Mouse (Mus musculus): Measurements from ENCODE around the gene Bckdhb. TPM values are rescaled to one million over a fixed set of nuclear protein-coding genes. Genes with fewer than 3 reads are reported as not detected.

Bckdhb gene
- total and polyA plus RNA-seq, 3 experiments: 58.2 to 118 (median 97.5) TPM

- Histone ChIP-seq H3K27me3 (ENCODE audit: control insufficient read depth, insufficient read depth, low read length) (no peaks in the 10 kb centered on the region), H3K36me3 (ENCODE audit: control insufficient read depth, insufficient read depth, low read length) (no peaks in the 10 kb centered on the region), H3K9ac (ENCODE audit: low read depth, low read length) (no peak overlapping the region), H3K79me2 (replicated peaks; ENCODE audit: control insufficient read depth, insufficient read depth, low read length) (no peaks in the 10 kb centered on the region), H3K27ac (no peak overlapping the region), H3K4me3 (no peak overlapping the region), H3K4me1 (ENCODE audit: control insufficient read depth, insufficient read depth, low read length) (no peaks in the 10 kb centered on the region)
- intact Hi-C loops (cut with DNase I): no loop called here
- no peak for DNase-seq
- 75% methylated on average over 4 of the region's 4 CpGs for WGBS
- TF ChIP-seq CTCF (IDR thresholded peaks at IDR 0.05) (no peak), EP300 (IDR thresholded peaks at IDR 0.05; ENCODE audit: insufficient read depth, low read depth, low read length) (no peak), POLR2A (IDR thresholded peaks at IDR 0.05; ENCODE audit: insufficient read depth, low read depth, low read length) (no peak)
Observed at GRCm38 (mm10) chr9:84041631-84042277, 116.8 kb downstream of the Bckdhb start.

- Histone ChIP-seq H3K79me2 (replicated peaks; ENCODE audit: control insufficient read depth, insufficient read depth, low read length) (no peaks in the 10 kb centered on the region), H3K27me3 (ENCODE audit: control insufficient read depth, insufficient read depth, low read length) (no peaks in the 10 kb centered on the region), H3K27ac (no peak overlapping the region), H3K36me3 (ENCODE audit: control insufficient read depth, insufficient read depth, low read length) (no peaks in the 10 kb centered on the region), H3K4me1 (ENCODE audit: control insufficient read depth, insufficient read depth, low read length) (no peaks in the 10 kb centered on the region), H3K9ac (ENCODE audit: low read depth, low read length) (no peak overlapping the region), H3K4me3 (no peak overlapping the region)
- no peak for DNase-seq
- WGBS: 74% methylated on average over 3 of the region's 3 CpGs
- no peak for TF ChIP-seq EP300 (IDR thresholded peaks at IDR 0.05; ENCODE audit: insufficient read depth, low read depth, low read length)
- TF ChIP-seq POLR2A (IDR thresholded peaks at IDR 0.05; ENCODE audit: insufficient read depth, low read depth, low read length): no peak
- no peak for TF ChIP-seq CTCF (IDR thresholded peaks at IDR 0.05)
- intact Hi-C loops (cut with DNase I): no loop called here
Observed at GRCm38 (mm10) chr9:84042539-84042938, 117.6 kb downstream of the Bckdhb start.

- WGBS: 90% methylated on average over 6 of the region's 6 CpGs
- H3K27me3 ChIP-seq (ENCODE audit: control insufficient read depth, insufficient read depth, low read length): no peaks in the 10 kb centered on the region
- H3K36me3 ChIP-seq (ENCODE audit: control insufficient read depth, insufficient read depth, low read length): no peaks in the 10 kb centered on the region; the same call in 1 of the 2 replicates
- H3K9ac ChIP-seq (ENCODE audit: low read depth, low read length): no peak overlapping the region
- H3K4me3 ChIP-seq: no peak overlapping the region
- H3K27ac ChIP-seq: no peak overlapping the region
- no peaks in the 10 kb centered on the region for H3K4me1 ChIP-seq (ENCODE audit: control insufficient read depth, insufficient read depth, low read length)
- no peak for DNase-seq
- intact Hi-C loops (cut with DNase I): no loop called here
- TF ChIP-seq EP300 (IDR thresholded peaks at IDR 0.05; ENCODE audit: insufficient read depth, low read depth, low read length): no peak
- TF ChIP-seq CTCF (IDR thresholded peaks at IDR 0.05): no peak
- TF ChIP-seq POLR2A (IDR thresholded peaks at IDR 0.05; ENCODE audit: insufficient read depth, low read depth, low read length): no peak
- H3K79me2 ChIP-seq (replicated peaks; ENCODE audit: control insufficient read depth, insufficient read depth, low read length): no peaks in the 10 kb centered on the region
Observed at GRCm38 (mm10) chr9:84044136-84044535, 119.2 kb downstream of the Bckdhb start.

- no peak for DNase-seq
- no peak overlapping the region for H3K4me3 ChIP-seq
- intact Hi-C loops (cut with DNase I): no loop called here
- no peaks in the 10 kb centered on the region for H3K27me3 ChIP-seq (ENCODE audit: control insufficient read depth, insufficient read depth, low read length)
- WGBS: 91% methylated on average over 2 of the region's 2 CpGs
- no peak overlapping the region for H3K27ac ChIP-seq
- no peaks in the 10 kb centered on the region for H3K4me1 ChIP-seq (ENCODE audit: control insufficient read depth, insufficient read depth, low read length)
- no peak overlapping the region for H3K9ac ChIP-seq (ENCODE audit: low read depth, low read length)
- no peak for TF ChIP-seq POLR2A (IDR thresholded peaks at IDR 0.05; ENCODE audit: insufficient read depth, low read depth, low read length)
- no peak for TF ChIP-seq CTCF (IDR thresholded peaks at IDR 0.05)
- TF ChIP-seq EP300 (IDR thresholded peaks at IDR 0.05; ENCODE audit: insufficient read depth, low read depth, low read length): no peak
- no peaks in the 10 kb centered on the region for H3K79me2 ChIP-seq (replicated peaks; ENCODE audit: control insufficient read depth, insufficient read depth, low read length)
- no peaks in the 10 kb centered on the region; the same call in 1 of the 2 replicates for H3K36me3 ChIP-seq (ENCODE audit: control insufficient read depth, insufficient read depth, low read length)
Observed at GRCm38 (mm10) chr9:84045632-84046031, 120.7 kb downstream of the Bckdhb start.

DNA sequence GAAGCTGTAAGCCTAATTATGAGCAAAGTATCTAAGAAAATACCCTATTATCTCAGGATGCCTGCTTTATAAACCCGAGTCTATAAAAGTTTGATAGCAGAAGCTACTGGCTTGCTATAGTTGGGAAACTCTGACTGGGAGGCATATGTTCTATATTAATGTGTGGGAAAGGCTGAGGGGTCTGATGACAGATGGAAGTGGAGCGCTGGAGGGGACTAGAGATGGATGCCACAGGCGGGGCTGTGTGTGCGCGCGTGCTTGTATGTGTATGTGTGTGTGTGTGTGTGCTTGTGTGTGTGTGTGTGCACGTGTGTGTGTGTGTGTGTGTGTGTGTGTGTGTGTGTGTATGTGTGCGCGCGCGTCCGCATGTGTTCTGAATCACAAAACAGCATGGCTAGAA, 121.4 kb downstream of the Bckdhb start:
- TF ChIP-seq CTCF (IDR thresholded peaks at IDR 0.05) (no peak), POLR2A (IDR thresholded peaks at IDR 0.05; ENCODE audit: insufficient read depth, low read depth, low read length) (no peak), EP300 (IDR thresholded peaks at IDR 0.05; ENCODE audit: insufficient read depth, low read depth, low read length) (no peak)
- 77% methylated on average over 12 of the region's 12 CpGs for WGBS
- Histone ChIP-seq H3K9ac (ENCODE audit: low read depth, low read length) (no peak overlapping the region), H3K79me2 (replicated peaks; ENCODE audit: control insufficient read depth, insufficient read depth, low read length) (no peaks in the 10 kb centered on the region), H3K27me3 (ENCODE audit: control insufficient read depth, insufficient read depth, low read length) (no peaks in the 10 kb centered on the region), H3K27ac (no peak overlapping the region), H3K4me1 (ENCODE audit: control insufficient read depth, insufficient read depth, low read length) (no peaks in the 10 kb centered on the region), H3K4me3 (no peak overlapping the region), H3K36me3 (ENCODE audit: control insufficient read depth, insufficient read depth, low read length) (no peaks in the 10 kb centered on the region; the same call in 1 of the 2 replicates)
- intact Hi-C loops (cut with DNase I): no loop called here
- DNase-seq: no peak

GRCm38 (mm10) chr9:84046961-84047360, 122.0 kb downstream of the Bckdhb start:
- H3K36me3 ChIP-seq (ENCODE audit: control insufficient read depth, insufficient read depth, low read length): no peaks in the 10 kb centered on the region; the same call in 1 of the 2 replicates
- no peak overlapping the region for H3K4me3 ChIP-seq
- no peaks in the 10 kb centered on the region for H3K27me3 ChIP-seq (ENCODE audit: control insufficient read depth, insufficient read depth, low read length)
- intact Hi-C loops (cut with DNase I): no loop called here
- TF ChIP-seq EP300 (IDR thresholded peaks at IDR 0.05; ENCODE audit: insufficient read depth, low read depth, low read length) (no peak), CTCF (IDR thresholded peaks at IDR 0.05) (no peak), POLR2A (IDR thresholded peaks at IDR 0.05; ENCODE audit: insufficient read depth, low read depth, low read length) (no peak)
- no peak overlapping the region for H3K9ac ChIP-seq (ENCODE audit: low read depth, low read length)
- WGBS: 54% methylated on average over 4 of the region's 4 CpGs
- DNase-seq: no peak
- H3K79me2 ChIP-seq (replicated peaks; ENCODE audit: control insufficient read depth, insufficient read depth, low read length): no peaks in the 10 kb centered on the region
- no peaks in the 10 kb centered on the region for H3K4me1 ChIP-seq (ENCODE audit: control insufficient read depth, insufficient read depth, low read length)
- no peak overlapping the region for H3K27ac ChIP-seq

All from heart, adult 2 months (tissue).